Mouse (Mus musculus) thymus, adult 18-20 months (tissue): ENCODE data around the gene Pmepa1.

ENCODE experiments used
- DNase-seq, 2 experiments: peaks; one replicate each; pipeline ENCODE4 v3.0.0; 2022; ENCODE audit warnings: mixed read lengths in 2 of 2

Pmepa1 gene

GRCm38 (mm10) chr2:173275343-173276201, 761 bp downstream of the Pmepa1 start:
- peak in 1 of 2 experiments; percentile 40 for DNase-seq

GRCm38 (mm10) chr2:173274428-173275342, 1.6 kb downstream of the Pmepa1 start:
- DNase-seq: peak in 1 of 2 experiments; percentile 57

- DNase-seq: no peak
Measured at GRCm38 (mm10) chr2:173273885-173274284, 2.4 kb downstream of the Pmepa1 start.

GRCm38 (mm10) chr2:173272354-173272900, 3.9 kb downstream of the Pmepa1 start:
- no peak for DNase-seq

GRCm38 (mm10) chr2:173271541-173271940, 4.8 kb downstream of the Pmepa1 start:
- no peak for DNase-seq

GRCm38 (mm10) chr2:173270601-173271248, 5.6 kb downstream of the Pmepa1 start:
- DNase-seq: no peak

GRCm38 (mm10) chr2:173270196-173270595, 6.1 kb downstream of the Pmepa1 start:
- DNase-seq: no peak

- no peak for DNase-seq
Measured at GRCm38 (mm10) chr2:173267562-173267961, 8.8 kb downstream of the Pmepa1 start.

- no peak for DNase-seq
Measured at GRCm38 (mm10) chr2:173266349-173267112, 9.8 kb downstream of the Pmepa1 start.

GRCm38 (mm10) chr2:173265468-173266265, 10.7 kb downstream of the Pmepa1 start:
- no peak for DNase-seq

GRCm38 (mm10) chr2:173264467-173265128, 11.7 kb downstream of the Pmepa1 start:
- peak; percentile 67 to 74 for DNase-seq

- peak; percentile 65 to 71 for DNase-seq
Measured at GRCm38 (mm10) chr2:173263636-173264330, 12.6 kb downstream of the Pmepa1 start.

GRCm38 (mm10) chr2:173261497-173261896, 14.8 kb downstream of the Pmepa1 start:
- DNase-seq: no peak

- DNase-seq: no peak
Measured at GRCm38 (mm10) chr2:173258459-173259091, 17.8 kb downstream of the Pmepa1 start.

- DNase-seq: no peak
Measured at GRCm38 (mm10) chr2:173257610-173258009, 18.7 kb downstream of the Pmepa1 start.

- DNase-seq: no peak
Measured at GRCm38 (mm10) chr2:173256552-173256949, 19.8 kb downstream of the Pmepa1 start.

- DNase-seq: no peak
Measured at GRCm38 (mm10) chr2:173255810-173256551, 20.4 kb downstream of the Pmepa1 start.
